Mouse (Mus musculus) spleen, adult 10 weeks (tissue): Measurements from ENCODE around the gene Zrsr1. TPM values are rescaled to one million over a fixed set of nuclear protein-coding genes. Genes with fewer than 3 reads are reported as not detected.

Experiments
- polyA plus RNA-seq: library from polyadenylated mRNA; stranded (reverse); fragments of 350-450 nt; fragmentation: Illumina TruSeq; extraction: RNeasy Lipid Tissue Mini Kit (QIAGEN cat#74804); gene quantifications from one replicate; pipeline ENCODE4 v1.2.3, GENCODE M21; 2015; ENCODE audit warnings: low replicate concordance; ENCODE audit not compliant: insufficient read depth

Zrsr1 gene
- polyA plus RNA-seq = 55.2 TPM

GRCm38 (mm10) chr11:22971835-22972709, at the start of gene Zrsr1:
Gene Zrsr1, plus strand, starts transcription at chr11:22972005.

DNA sequence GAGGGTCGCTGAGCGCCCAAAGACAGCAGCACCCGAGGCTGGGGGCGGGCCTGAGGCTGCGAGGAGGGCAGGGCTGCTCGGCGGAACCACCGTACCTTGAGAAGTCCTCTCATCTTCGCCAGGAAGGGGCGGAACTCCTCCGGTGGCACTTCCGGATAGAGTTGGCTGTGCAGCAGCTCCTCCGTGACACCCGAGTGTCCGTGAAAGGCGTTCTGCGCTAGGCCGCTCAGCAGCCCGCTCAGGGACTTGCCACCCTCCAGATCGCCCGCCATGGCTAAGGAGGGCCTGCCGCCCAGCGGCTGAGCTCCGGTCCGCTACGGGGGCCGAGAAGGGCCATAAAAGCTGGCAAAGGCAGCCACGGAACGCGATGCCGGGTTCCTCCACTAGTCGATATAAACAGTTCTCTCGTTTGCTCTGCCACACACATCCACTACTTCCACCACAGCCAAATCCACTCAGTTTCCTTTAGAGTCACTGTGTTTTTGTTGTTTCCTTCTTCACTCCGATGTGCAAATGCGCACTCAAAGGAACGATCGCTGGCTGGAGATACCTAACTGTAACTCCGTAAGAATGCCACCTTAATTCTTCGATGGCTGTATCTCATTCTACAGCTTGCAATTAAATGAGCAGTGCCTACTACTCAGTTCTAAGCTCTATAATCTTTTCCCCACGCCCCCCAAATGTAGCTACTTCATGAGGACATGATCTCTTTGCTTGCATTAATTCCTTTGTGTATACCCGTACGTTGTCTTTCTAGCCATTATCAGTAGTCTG, 10.4 kb downstream of the Zrsr1 start, which contains the start of the genes Gm28048 and Commd1:
Gene Gm28048, minus strand, starts transcription at position 107 of the 774 bp plus-strand sequence.
Gene Commd1, minus strand, starts transcription at position 399 of the 774 bp plus-strand sequence.

GRCm38 (mm10) chr11:22990393-22991126, 18.8 kb downstream of the Zrsr1 start, which contains the start of gene Cct4:
Gene Cct4, plus strand, starts transcription at chr11:22990519.

DNA sequence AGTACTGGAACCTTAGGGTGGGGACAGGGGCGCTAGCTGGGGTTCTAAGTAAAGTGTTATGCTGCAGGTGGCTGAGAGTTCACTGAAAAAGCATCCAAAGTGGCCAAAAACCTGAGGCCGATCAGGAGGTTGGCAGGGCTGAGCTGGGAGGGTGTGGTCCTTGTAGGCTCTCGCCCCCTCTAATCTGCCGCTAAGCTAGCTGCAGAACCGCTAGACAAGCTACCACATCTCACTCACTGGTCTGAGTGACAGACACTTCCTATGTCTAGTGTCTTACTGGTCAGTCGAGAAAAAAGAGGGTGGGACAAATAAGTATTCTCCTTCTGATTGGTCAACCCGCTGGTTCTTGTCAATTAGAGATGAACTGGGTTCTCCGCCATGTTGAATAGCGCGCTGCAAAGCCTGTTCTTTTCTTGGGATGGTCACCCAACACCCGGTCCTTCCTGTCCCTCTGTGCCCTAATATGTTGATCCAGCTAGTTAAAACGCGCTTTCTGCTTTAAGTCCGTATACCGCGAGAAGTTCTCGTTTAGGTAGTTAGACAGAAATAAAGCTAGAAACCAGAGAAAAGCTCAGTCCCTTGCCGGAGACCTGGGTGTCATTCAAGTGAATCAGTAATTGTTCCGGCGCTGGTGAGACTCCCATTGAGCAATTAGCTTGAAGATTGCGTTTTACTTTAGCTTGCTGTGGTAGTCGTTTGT, 35.8 kb downstream of the Zrsr1 start, which contains the start of gene Fam161a:
Gene Fam161a, plus strand, starts transcription at position 51 of the 700 bp plus-strand sequence.

Other genes with a start within 250 kb of the Zrsr1 start
- gene B3gnt2, start 111.0 kb upstream of the Zrsr1 start, polyA plus RNA-seq = 69.6 TPM
- gene Gm28048, start 10.1 kb downstream of the Zrsr1 start, polyA plus RNA-seq = 59.6 TPM
- 72.2 TPM for gene Commd1, start 10.4 kb downstream of the Zrsr1 start, polyA plus RNA-seq
- gene Cct4, start 18.5 kb downstream of the Zrsr1 start, polyA plus RNA-seq = 298 TPM
- 3.5 TPM for gene Fam161a, start 35.5 kb downstream of the Zrsr1 start, polyA plus RNA-seq